Mouse (Mus musculus) cerebellum, postnatal 10 days (tissue): Measurements from ENCODE around the gene Gnas.
"Not testable (repeated sequence)": the region's sequence is repeated elsewhere in the genome, so short reads cannot be mapped to it uniquely, and the experiment has no call there.

Experiments
- DNase-seq, 2 experiments: peaks; one replicate each; pipeline ENCODE4 v3.0.0; 2021; ENCODE audit warnings: mixed read lengths in 2 of 2

The Gnas gene

GRCm38 (mm10) chr2:174295175-174295899, 11.2 kb downstream of the Gnas start:
- DNase-seq, result peak; percentile 97

GRCm38 (mm10) chr2:174295900-174296465, 11.9 kb downstream of the Gnas start:
- peak; percentile 12 to 30 for DNase-seq

GRCm38 (mm10) chr2:174297086-174297571, 13.0 kb downstream of the Gnas start:
- peak; percentile 56 to 67 for DNase-seq

GRCm38 (mm10) chr2:174297851-174298250, 13.7 kb downstream of the Gnas start:
- no peak for DNase-seq

GRCm38 (mm10) chr2:174298471-174298870, 14.4 kb downstream of the Gnas start:
- no peak for DNase-seq

GRCm38 (mm10) chr2:174299091-174299770, 15.1 kb downstream of the Gnas start:
- no peak for DNase-seq

- DNase-seq, result no peak
Measured at GRCm38 (mm10) chr2:174299771-174300160, 15.6 kb downstream of the Gnas start.

GRCm38 (mm10) chr2:174300186-174300585, 16.1 kb downstream of the Gnas start:
- no peak for DNase-seq

- no peak for DNase-seq
Measured at GRCm38 (mm10) chr2:174300666-174301065, 16.5 kb downstream of the Gnas start.

GRCm38 (mm10) chr2:174302526-174302925, 18.4 kb downstream of the Gnas start:
- DNase-seq, result no peak

GRCm38 (mm10) chr2:174305646-174306045, 21.5 kb downstream of the Gnas start:
- DNase-seq, result no peak

GRCm38 (mm10) chr2:174307903-174308302, 23.8 kb downstream of the Gnas start:
- DNase-seq, result no peak

GRCm38 (mm10) chr2:174310913-174311514, 26.9 kb downstream of the Gnas start:
- peak; percentile 81 to 82 for DNase-seq

GRCm38 (mm10) chr2:174311613-174312012, 27.5 kb downstream of the Gnas start:
- DNase-seq, result no peak

- peak; percentile 91 to 93 for DNase-seq
Measured at GRCm38 (mm10) chr2:174312118-174312647, 28.1 kb downstream of the Gnas start.

GRCm38 (mm10) chr2:174312661-174313060, 28.5 kb downstream of the Gnas start:
- DNase-seq, result no peak

GRCm38 (mm10) chr2:174315445-174315844, 31.3 kb downstream of the Gnas start:
- not testable (repeated sequence) for DNase-seq

- DNase-seq, result no peak
Measured at GRCm38 (mm10) chr2:174316661-174317060, 32.5 kb downstream of the Gnas start.

GRCm38 (mm10) chr2:174325989-174326388, 41.9 kb downstream of the Gnas start:
- no peak for DNase-seq

- DNase-seq, result no peak
Measured at GRCm38 (mm10) chr2:174326481-174326880, 42.4 kb downstream of the Gnas start.

- peak; percentile 82 to 83 for DNase-seq
Measured at GRCm38 (mm10) chr2:174327295-174327981, 43.3 kb downstream of the Gnas start.

GRCm38 (mm10) chr2:174328358-174328905, 44.3 kb downstream of the Gnas start:
- peak; percentile 32 to 39 for DNase-seq
